Mouse (Mus musculus) hindbrain, embryonic 10.5 days (tissue): ENCODE measurements around the gene Ticam1. TPM values are rescaled to one million over a fixed set of nuclear protein-coding genes. Genes with fewer than 3 reads are reported as not detected.

Experiments used
- DNase-seq: peaks from one replicate; pipeline ENCODE4 v3.0.0-alpha.2; 2017; ENCODE audit warnings: low spot score
- H3K27ac ChIP-seq: fragments of 300-500 bp; sonication (generic); 2 replicates; pipeline ENCODE4 v1.5.1; 2016; ENCODE audit warnings: mild to moderate bottlenecking, moderate library complexity
- H3K27me3 ChIP-seq: fragments of 300-500 bp; sonication (generic); 2 replicates; pipeline ENCODE4 v1.6.1; 2016; ENCODE audit warnings: mild to moderate bottlenecking; ENCODE audit not compliant: poor library complexity, insufficient read depth, severe bottlenecking
- H3K36me3 ChIP-seq: fragments of 300-500 bp; sonication (generic); 2 replicates; pipeline ENCODE4 v1.6.1; 2016; ENCODE audit warnings: mild to moderate bottlenecking, moderate library complexity
- H3K4me1 ChIP-seq: fragments of 300-500 bp; sonication (generic); replicated peaks from 2 replicates; pipeline ENCODE4 v1.6.1; 2016; ENCODE audit warnings: mild to moderate bottlenecking
- H3K4me3 ChIP-seq: fragments of 300-500 bp; sonication (generic); 2 replicates; pipeline ENCODE4 v1.5.1; 2016; ENCODE audit warnings: mild to moderate bottlenecking, moderate library complexity
- H3K9me3 ChIP-seq: fragments of 300-500 bp; sonication (generic); 2 replicates; pipeline ENCODE4 v1.6.1; 2016; ENCODE audit warnings: mild to moderate bottlenecking, moderate library complexity
- WGBS: fragments of 180-500 bp; shearing (Covaris S2); methylation state at CpG from one replicate; pipeline ENCODE4 v1.1.7; 2016; 5-methylcytosine and 5-hydroxymethylcytosine counted together
- polyA plus RNA-seq: library from polyadenylated mRNA; unstranded; fragments of >200 nt; fragmentation: Nextera tagmentation; extraction: Ambion mirVana; gene quantifications from 2 replicates; pipeline ENCODE4 v1.2.1, GENCODE M21; 2016

Ticam1 gene
- polyA plus RNA-seq, 1 experiment from 2014 or later: 2.6 TPM

DNA sequence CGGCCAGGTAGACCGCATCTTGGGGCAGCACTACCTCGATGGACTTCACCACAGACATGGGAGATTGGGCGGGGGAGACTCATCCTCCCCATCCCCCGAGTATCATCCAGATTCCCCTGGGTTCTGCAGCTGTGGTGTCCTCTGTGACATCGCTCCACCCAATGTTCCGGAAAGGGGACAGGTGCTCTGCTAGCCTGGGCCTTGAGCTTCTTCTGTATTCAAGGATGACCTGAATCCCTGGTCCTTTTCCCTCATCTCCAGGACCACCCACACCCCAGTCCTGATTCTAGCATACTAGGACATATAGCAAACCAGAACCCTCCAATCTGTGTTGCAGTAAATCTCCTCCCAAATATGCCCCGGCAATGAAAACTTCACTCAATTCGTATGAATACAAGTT lies 23.6 kb upstream of the Ticam1 start, which contains the start of gene Arrdc5:
Gene Arrdc5, minus strand, starts transcription at position 101 of the 400 bp plus-strand sequence.
- DNase-seq: no peak
- WGBS: 92% methylated on average over 9 of the region's 9 CpGs
- H3K36me3 ChIP-seq: peaks cover 5% of the 10 kb centered on the region
- H3K27ac ChIP-seq: no peak within 1 kb of the TSS
- H3K4me3 ChIP-seq: no peak within 1 kb of the TSS
- no peaks in the 10 kb centered on the region for H3K9me3 ChIP-seq
- H3K4me1 ChIP-seq: peaks cover 32% of the 10 kb centered on the region
- no peaks in the 10 kb centered on the region for H3K27me3 ChIP-seq

DNA sequence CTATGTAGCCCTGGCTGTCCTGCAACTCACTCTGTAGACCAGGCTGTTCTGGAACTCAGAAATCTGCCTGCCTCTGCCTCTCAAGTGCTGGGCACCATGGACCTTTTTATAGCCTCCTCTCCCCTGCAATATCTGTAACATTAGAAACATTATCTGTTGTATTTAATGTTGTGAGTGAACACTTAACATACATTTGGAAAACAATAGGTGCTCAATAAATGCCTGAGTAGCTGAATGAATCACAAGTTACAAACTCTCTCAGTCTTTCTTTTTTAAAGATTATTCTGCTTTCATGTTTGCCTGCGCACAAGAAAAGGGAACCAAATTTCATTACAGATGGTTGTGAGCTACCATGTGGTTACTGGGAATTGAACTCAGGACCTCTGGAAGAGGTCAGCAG lies 21.7 kb upstream of the Ticam1 start:
- Histone ChIP-seq H3K27me3 (no peaks in the 10 kb centered on the region), H3K36me3 (no peaks in the 10 kb centered on the region), H3K9me3 (no peaks in the 10 kb centered on the region), H3K4me1 (peaks cover 17% of the 10 kb centered on the region), H3K27ac (no peak overlapping the region), H3K4me3 (no peak overlapping the region)
- WGBS: 96% methylated on average over 1 of the region's 1 CpGs
- no peak for DNase-seq

DNA sequence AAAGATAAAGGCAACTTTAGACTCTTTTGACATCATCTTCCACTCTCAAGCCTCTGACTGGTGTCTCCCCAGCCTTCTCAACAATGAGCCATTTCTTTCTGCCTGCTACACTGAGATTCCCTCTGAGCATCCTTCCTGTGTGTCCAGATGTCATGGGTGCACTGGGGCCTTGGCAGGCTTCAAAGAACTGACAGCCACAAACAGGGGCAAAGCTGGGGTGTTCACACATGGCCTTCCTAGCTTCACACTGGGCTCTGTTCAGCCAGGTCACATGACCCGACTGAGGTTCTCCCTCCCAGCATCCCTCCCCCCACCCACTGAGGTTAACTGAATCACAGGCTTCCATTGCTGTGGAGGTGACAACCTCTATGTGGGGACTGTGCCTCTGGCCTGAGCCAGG lies 19.6 kb upstream of the Ticam1 start:
- Histone ChIP-seq H3K4me3 (no peak overlapping the region), H3K27me3 (no peaks in the 10 kb centered on the region), H3K27ac (no peak overlapping the region), H3K4me1 (peaks cover 21% of the 10 kb centered on the region), H3K36me3 (no peaks in the 10 kb centered on the region), H3K9me3 (no peaks in the 10 kb centered on the region)
- WGBS: 72% methylated on average over 1 of the region's 1 CpGs
- DNase-seq: no peak

DNA sequence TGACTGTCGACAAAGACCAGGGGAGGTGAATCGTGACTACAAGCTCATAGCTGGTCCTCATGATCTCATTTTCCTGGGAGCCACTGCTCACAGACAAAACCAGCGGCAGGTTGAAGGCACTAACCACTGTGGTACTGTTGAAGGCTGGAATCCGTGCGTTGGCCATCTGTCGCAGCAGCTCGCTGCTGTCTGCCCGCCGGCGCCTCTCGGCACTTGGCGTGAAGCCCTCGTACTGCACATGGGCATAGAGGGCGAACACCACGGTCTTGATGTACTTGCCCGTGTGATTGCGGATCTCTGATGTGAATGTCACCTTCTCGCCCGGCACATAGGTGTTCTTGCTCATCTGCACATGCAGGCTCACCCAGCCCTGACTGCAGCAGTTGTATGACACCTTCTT lies 17.7 kb upstream of the Ticam1 start:
- no peak for DNase-seq
- Histone ChIP-seq H3K4me1 (peaks cover 40% of the 10 kb centered on the region), H3K4me3 (no peak overlapping the region), H3K36me3 (no peaks in the 10 kb centered on the region), H3K9me3 (no peaks in the 10 kb centered on the region), H3K27me3 (no peaks in the 10 kb centered on the region), H3K27ac (no peak overlapping the region)
- WGBS: 91% methylated on average over 19 of the region's 19 CpGs

DNA sequence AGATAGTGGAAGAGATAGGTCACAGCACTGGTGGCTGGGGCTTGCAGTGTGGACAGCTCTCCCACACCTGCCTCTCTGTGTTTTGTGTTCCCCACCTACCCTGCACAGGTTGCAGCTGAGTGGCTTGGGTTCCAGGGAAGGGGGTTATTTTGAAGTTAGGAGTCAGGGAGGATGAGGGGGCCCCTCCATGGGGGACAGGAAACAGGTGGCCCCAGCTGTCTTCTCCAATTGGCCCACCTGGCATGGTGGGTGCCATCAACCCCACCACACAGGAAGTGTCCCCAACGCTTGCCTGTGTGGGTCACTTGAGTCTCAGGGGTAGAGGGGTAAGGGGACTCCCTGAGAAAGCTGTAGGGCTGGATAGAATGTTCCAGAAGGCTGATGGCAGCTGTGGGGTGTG lies 16.7 kb upstream of the Ticam1 start:
- H3K27me3 ChIP-seq: no peaks in the 10 kb centered on the region
- WGBS: 74% methylated on average over 1 of the region's 1 CpGs
- no peak overlapping the region for H3K27ac ChIP-seq
- H3K36me3 ChIP-seq: no peaks in the 10 kb centered on the region
- no peak overlapping the region for H3K4me3 ChIP-seq
- H3K9me3 ChIP-seq: no peaks in the 10 kb centered on the region
- H3K4me1 ChIP-seq: peaks cover 50% of the 10 kb centered on the region
- DNase-seq: no peak

DNA sequence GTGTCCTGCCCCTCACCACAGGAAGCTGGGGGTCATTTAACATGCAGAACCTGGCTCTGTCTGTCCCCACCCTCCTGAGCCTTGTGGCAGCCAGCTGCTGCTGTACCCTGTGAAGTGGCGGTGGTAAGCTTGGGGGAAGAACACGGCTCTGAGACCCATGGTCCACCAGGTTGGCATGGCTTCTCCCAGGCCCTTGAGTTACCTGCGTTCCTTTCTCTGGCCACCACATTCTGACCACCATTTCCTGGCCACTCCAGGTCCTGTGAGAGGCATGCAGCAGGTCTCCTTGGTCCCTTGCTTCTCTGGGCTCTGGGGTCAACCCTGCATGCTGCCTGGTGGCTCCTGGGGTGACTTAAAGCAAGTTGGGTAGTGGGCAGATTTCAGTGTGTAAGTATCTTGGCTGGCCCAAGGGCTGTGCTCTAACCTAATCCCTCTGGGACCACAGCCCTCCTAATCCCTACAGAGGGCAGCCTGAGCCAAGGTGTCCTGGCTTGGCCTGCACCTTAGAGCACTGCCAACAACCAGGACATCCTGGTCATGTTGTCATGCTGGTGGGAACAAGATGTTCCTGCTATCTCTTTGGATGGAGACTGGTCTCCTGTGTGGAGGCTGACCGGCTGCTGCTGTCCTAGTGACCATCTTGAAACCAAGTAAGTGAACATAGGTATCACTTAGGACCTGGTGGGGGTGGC lies 16.1 kb upstream of the Ticam1 start, which contains the start of gene Plin3:
Gene Plin3, minus strand, starts transcription at position 343 of the 692 bp plus-strand sequence.
- Histone ChIP-seq H3K27me3 (no peaks in the 10 kb centered on the region), H3K9me3 (no peaks in the 10 kb centered on the region), H3K4me3 (no peak within 1 kb of the TSS), H3K4me1 (peaks cover 56% of the 10 kb centered on the region), H3K27ac (peak within 1 kb of the TSS; percentile 88), H3K36me3 (no peaks in the 10 kb centered on the region)
- 88% methylated on average over 4 of the region's 4 CpGs for WGBS
- no peak for DNase-seq

DNA sequence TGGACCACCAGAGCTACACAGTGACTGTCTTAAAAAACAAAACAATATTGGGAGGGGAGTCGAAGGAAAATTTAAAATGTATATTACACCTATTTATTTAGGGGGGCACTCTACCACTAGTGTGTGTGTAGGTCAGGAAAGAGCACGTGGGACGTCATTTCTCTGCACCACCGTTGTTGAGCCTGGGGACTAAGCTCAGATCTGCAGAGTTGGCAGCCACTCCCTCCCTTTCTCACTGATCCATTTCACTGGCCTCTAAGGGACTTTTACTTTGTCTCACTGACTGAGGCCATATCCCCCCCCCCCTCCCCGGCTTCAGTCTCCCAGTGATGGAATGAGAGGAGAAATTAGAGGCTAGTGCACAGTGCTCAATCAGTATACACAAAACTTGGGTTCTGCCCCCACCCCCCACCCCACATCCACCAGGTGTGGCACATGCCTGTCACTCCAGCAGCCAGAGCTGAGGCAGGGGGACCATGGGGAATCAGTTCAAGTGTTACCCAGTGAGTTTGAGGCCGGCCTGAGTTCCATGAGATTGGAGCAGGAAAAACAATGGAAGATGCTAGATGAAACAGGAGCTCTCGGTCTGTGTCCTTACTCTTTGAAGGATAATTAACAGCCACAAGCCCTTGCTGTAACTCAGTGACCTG lies 15.4 kb upstream of the Ticam1 start:
- Histone ChIP-seq H3K27ac (peak overlapping the region; percentile 88), H3K4me1 (peaks cover 58% of the 10 kb centered on the region), H3K27me3 (no peaks in the 10 kb centered on the region), H3K9me3 (no peaks in the 10 kb centered on the region), H3K36me3 (no peaks in the 10 kb centered on the region), H3K4me3 (peak overlapping the region; percentile 55; the same call in 1 of the 2 replicates)
- DNase-seq: no peak
- WGBS: 65% methylated on average over 7 of the region's 7 CpGs

DNA sequence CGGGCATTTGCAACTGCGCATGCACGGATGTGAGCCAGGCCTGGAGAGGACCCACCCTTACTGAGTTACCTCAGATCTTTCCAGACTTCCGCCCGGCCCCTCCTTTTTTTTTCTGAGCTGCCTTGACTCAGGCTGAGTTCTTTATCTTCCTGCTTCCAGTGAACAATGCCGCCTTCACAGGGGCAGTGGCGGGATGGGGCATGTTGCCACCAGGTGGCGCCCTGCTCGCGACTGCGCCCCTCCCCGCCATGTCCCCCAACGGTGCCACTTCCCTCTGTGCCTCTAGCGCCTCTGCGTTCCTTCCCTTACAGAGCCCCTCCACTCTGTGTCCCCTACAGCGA lies 14.6 kb upstream of the Ticam1 start:
- Histone ChIP-seq H3K4me1 (peaks cover 55% of the 10 kb centered on the region), H3K27me3 (no peaks in the 10 kb centered on the region), H3K27ac (peak overlapping the region; percentile 88), H3K4me3 (peak overlapping the region; percentile 55), H3K9me3 (no peaks in the 10 kb centered on the region), H3K36me3 (peaks cover 5% of the 10 kb centered on the region)
- under 1% methylated on average over 16 of the region's 16 CpGs for WGBS
- peak; percentile 92 for DNase-seq

DNA sequence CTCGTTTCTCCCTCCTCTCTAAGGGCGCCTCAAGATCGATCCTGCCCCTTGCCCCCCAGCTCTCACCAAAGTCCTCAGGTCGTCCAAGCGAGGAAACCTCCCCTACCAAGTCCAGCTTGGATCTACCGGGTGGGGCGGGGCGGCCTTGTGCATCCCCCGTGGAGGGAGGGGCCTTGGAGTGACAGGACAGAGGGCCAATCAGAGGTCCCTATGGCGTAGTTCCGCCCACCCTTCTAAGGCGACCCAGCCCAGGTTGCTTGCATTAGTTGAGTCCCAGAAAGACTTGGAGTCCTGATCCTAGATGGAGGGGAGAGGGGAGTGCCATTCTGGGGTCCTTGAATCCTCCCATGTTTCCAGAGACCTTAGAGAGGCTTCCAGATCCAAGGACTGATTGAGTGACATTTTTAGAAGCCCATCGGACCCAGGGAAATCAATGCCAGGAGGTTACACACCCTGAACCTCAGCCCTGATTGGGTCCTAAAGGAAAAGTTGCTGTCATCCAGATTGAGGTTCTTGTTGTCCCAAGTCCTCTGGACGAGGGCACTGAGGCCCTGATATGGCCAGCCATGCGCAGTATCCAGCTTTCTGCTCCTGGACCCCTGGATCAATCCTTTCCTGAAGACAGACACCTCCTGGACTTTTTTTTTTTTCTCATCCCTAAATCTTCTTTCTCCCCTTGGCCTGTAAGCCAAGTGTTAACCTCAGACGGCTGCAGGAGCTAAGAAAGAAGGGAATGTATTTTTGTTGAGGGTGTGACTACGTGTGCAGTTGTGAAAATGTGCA lies 14.0 kb upstream of the Ticam1 start:
- no peaks in the 10 kb centered on the region for H3K27me3 ChIP-seq
- H3K4me1 ChIP-seq: peaks cover 54% of the 10 kb centered on the region
- WGBS: 3% methylated on average over 17 of the region's 17 CpGs

DNA sequence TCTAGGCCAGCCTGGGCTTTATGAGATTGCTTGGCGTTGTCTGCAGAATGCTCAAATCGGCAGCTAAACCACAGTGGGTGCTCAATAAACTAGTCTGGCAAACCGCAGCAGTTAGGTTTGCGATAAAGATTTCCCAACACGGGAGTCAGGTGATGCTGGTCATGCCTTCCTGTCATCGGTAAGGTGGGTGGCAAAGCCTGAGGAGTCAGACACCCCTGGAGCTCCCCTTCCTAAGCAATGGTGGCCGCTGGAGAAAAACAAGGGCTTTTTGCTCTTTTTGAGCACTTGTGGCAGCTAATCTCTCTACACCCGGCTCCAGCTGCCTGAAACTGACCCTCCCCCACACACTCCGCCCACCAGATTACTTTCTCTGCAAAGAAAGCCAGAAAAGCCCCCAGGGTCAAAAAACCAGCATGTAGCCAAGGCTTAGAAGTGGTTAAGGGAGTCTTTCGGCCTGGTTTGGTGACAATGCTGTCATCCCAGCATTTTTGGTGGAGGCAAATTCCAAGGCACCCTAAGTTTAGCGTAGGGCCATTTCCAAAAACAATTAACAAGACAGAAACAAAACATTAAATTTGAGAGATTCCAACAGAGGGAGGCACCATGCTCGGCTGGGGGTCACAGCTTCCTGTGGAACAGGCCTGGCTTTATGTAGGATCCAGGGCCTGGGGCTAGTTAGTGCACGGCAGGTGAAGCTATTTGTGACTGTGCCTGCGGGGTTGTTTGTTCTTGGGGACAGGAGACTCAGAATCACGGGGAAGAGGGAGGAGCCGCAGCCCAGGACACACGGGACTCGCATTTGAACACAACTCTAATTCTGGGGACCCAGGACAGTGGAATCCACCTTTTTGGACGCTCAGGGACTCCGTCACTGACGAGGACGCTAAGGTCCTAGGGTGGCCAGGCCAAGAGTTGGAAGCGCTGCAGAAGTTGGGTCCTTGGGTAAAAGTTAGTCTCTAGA lies 13.1 kb upstream of the Ticam1 start:
- Histone ChIP-seq H3K9me3 (no peaks in the 10 kb centered on the region), H3K4me1 (peaks cover 54% of the 10 kb centered on the region)
- 2% methylated on average over 23 of the region's 23 CpGs for WGBS

More for the DNA sequence above, 14.0 kb upstream of the Ticam1 start:
- Histone ChIP-seq H3K27ac (peak overlapping the region; percentile 88), H3K9me3 (no peaks in the 10 kb centered on the region), H3K4me3 (peak overlapping the region; percentile 55), H3K36me3 (peaks cover 11% of the 10 kb centered on the region)
- DNase-seq: peak; percentile 92

DNA sequence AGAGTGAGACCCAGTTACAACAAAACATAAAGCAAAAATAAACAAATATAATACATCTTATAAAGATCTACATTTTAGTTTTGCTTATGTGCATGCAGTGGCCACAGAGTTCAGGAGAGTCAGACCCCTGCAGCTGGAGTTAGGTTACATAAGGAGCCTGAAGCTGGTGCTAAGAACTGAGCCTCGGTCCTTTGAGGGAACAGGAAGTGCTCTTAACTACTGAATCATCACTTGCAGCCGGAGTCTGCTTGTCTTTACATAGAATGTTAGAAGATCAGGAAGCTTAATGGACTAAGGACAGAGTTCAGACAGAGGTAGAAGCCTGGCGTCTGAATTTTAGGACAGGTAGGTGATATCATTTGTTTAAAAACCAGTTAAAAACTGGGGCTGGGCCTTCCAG lies 12.3 kb upstream of the Ticam1 start:
- no peak for DNase-seq
- Histone ChIP-seq H3K27ac (peak overlapping the region; percentile 88), H3K9me3 (no peaks in the 10 kb centered on the region), H3K27me3 (no peaks in the 10 kb centered on the region), H3K4me3 (peak overlapping the region; percentile 55), H3K4me1 (peaks cover 54% of the 10 kb centered on the region), H3K36me3 (peaks cover 28% of the 10 kb centered on the region)
- WGBS: 53% methylated on average over 3 of the region's 3 CpGs

More for the DNA sequence above, 13.1 kb upstream of the Ticam1 start:
- Histone ChIP-seq H3K27me3 (no peaks in the 10 kb centered on the region), H3K27ac (peak overlapping the region; percentile 88), H3K36me3 (peaks cover 20% of the 10 kb centered on the region), H3K4me3 (peak overlapping the region; percentile 55)
- peak; percentile 66 for DNase-seq

DNA sequence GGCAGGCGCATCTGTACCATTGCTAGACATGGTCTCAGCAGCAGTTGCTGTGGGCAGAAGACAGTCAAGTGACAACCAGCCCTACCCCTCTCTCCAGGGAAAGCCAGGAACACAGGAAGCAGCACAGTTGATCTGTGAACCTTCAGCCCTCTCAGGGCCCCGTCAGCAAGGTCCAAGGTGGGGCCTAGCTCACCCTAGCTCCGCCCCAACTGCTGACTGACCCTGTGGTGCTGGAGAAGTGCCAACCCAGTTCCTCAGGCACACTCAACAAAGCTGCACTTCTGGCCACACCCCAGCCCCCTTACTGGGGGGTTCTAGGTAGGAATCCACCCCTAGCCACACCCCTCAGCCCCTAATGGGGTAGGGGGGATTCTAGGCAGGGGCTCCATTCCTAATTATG lies 11.2 kb upstream of the Ticam1 start:
- Histone ChIP-seq H3K27ac (peak overlapping the region; percentile 60), H3K4me3 (peak overlapping the region; percentile 16), H3K27me3 (no peaks in the 10 kb centered on the region), H3K9me3 (no peaks in the 10 kb centered on the region), H3K36me3 (peaks cover 36% of the 10 kb centered on the region), H3K4me1 (peaks cover 53% of the 10 kb centered on the region)
- no peak for DNase-seq
- WGBS: 79% methylated on average over 3 of the region's 3 CpGs
